Mouse (Mus musculus) brown adipose tissue, adult 24 weeks (tissue): ENCODE results near the gene Armc8. TPM values are rescaled to one million over a fixed set of nuclear protein-coding genes. Genes with fewer than 3 reads are reported as not detected.

Source experiments
- H3K27ac ChIP-seq: fragments of 200-500 bp; replicated peaks from 2 replicates; pipeline ENCODE4 v1.5.1; 2012; ENCODE audit warnings: low read depth, mild to moderate bottlenecking, low read length
- H3K4me1 ChIP-seq: fragments of 200-500 bp; 2 replicates; pipeline ENCODE4 v1.6.1; 2012; ENCODE audit warnings: low read length, mixed read lengths; ENCODE audit not compliant: control insufficient read depth, insufficient read depth, insufficient read length
- H3K4me3 ChIP-seq: fragments of 200-500 bp; 2 replicates; pipeline ENCODE4 v1.5.1; 2012; ENCODE audit warnings: low read depth, mild to moderate bottlenecking, low read length, moderate library complexity; ENCODE audit not compliant: insufficient read depth
- polyA plus RNA-seq: library from polyadenylated mRNA; stranded (reverse); fragments of >200 nt; gene quantifications from 2 replicates; pipeline ENCODE4 v1.2.4, GENCODE M21; 2012; ENCODE audit not compliant: missing spikeins, insufficient read depth, insufficient read length

Gene Armc8
- polyA plus RNA-seq, 1 experiment = 11.8 TPM

DNA sequence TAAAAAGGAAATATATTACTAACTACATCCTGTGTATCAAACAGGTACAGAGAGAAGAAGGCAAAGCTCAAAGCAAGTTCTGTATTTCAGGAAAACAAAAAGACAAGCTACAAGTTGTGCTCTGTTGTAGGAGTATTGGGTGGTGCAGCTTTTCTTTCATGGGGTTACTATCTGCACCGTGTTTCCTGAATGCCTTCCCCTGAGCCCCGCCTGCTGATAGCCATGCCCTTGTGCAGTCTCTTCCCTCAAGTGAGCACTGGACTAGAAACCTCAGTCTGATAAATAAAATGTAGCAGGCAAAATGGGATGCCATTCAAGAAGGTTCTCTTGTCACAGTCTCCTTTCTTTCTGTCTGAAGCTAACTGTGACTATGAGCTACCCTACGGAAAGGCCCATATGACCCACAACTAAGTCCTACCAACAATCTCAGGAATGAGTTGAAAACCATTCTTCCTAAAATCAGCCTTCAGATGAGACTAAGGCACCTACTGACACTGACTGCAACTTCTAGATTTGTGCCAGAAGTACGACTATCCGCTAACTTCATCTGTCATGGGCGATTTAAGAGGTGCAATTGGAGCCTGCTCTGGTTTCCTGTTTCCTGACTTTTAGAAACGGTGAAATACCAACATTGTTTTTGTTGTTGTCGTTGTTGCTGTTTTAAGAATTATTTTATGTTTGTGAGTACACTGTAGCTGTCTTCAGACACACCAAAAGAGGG, 11.0 kb downstream of the Armc8 start:
- Histone ChIP-seq H3K27ac (no peak overlapping the region), H3K4me1 (peaks cover 3% of the 10 kb centered on the region), H3K4me3 (no peak overlapping the region)

- Histone ChIP-seq H3K4me1 (peaks cover 3% of the 10 kb centered on the region), H3K4me3 (no peak overlapping the region), H3K27ac (no peak overlapping the region)
Observed at GRCm38 (mm10) chr9:99555253-99555652, 13.4 kb downstream of the Armc8 start.

GRCm38 (mm10) chr9:99554052-99554451, 14.6 kb downstream of the Armc8 start:
- H3K4me1 ChIP-seq = peaks cover 3% of the 10 kb centered on the region
- H3K27ac ChIP-seq = no peak overlapping the region
- no peak overlapping the region for H3K4me3 ChIP-seq

- Histone ChIP-seq H3K4me3 (no peak overlapping the region), H3K27ac (no peak overlapping the region), H3K4me1 (peaks cover 3% of the 10 kb centered on the region)
Observed at GRCm38 (mm10) chr9:99553049-99553448, 15.7 kb downstream of the Armc8 start.

GRCm38 (mm10) chr9:99552068-99552467, 16.6 kb downstream of the Armc8 start:
- Histone ChIP-seq H3K4me3 (no peak overlapping the region), H3K4me1 (no peaks in the 10 kb centered on the region; the same call in 1 of the 2 replicates), H3K27ac (no peak overlapping the region)

DNA sequence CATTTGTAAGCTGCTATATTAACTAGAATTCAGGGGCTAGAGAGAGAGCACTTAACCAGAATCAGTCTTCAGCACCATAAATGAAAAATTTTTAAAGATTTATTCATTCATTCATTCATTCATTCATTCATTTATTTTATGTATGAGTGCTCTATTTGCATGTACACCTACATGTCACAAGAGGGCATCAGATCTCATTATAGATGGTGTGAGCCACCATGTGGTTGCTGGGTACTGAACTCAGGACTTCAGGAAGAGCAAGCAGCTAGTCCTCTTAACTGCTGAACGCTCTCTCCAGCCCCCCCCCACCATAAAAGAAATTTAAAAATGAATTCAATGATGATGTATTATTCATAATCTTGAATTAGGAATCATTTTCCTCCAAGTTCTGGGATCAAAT, 22.4 kb downstream of the Armc8 start:
- H3K4me3 ChIP-seq = no peak overlapping the region
- no peaks in the 10 kb centered on the region for H3K4me1 ChIP-seq
- H3K27ac ChIP-seq = no peak overlapping the region

GRCm38 (mm10) chr9:99531865-99532264, 36.8 kb downstream of the Armc8 start:
- no peak overlapping the region for H3K27ac ChIP-seq
- H3K4me1 ChIP-seq = no peaks in the 10 kb centered on the region
- no peak overlapping the region for H3K4me3 ChIP-seq

DNA sequence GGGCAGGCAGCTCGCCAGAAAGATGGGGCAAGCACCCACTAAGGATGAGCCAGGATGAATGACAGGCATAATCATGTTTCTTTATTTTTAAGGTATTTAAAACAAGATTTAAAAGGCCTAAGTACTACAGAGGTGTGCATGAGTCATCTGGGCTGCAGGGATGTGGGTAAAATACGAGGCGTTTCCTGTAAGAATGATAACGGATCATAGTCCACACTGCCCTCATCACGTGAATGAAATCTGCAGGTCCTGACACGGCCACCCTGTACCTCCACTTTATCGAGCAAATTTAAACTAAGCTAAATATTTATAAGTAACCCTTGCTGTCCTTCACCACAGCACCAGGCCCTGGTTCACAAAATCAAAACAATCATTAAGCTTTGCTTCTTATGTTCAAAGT, 62.8 kb downstream of the Armc8 start:
- Histone ChIP-seq H3K4me1 (no peaks in the 10 kb centered on the region), H3K27ac (no peak overlapping the region), H3K4me3 (no peak overlapping the region)

DNA sequence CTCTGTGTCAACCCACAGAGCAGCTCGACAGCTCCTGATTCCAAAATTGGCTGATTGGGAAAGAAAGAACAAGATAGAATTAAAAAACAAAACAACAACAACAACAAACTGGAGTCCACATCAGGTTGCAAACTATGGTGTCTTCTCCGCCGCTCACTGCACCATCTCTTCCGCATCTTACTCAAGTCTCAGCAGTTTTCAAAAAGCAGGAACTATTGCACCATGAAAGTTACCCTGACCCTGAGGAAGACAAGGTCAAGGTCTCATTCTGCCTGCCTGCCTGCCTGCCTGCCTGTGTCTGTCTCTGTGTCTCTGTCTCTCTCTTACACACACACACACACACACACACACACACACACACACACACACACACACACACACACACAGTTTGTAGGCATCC, 69.4 kb downstream of the Armc8 start:
- H3K4me1 ChIP-seq = no peaks in the 10 kb centered on the region
- no peak overlapping the region for H3K4me3 ChIP-seq
- no peak overlapping the region for H3K27ac ChIP-seq

- H3K4me1 ChIP-seq = no peaks in the 10 kb centered on the region
- no peak overlapping the region for H3K4me3 ChIP-seq
- H3K27ac ChIP-seq = no peak overlapping the region
Observed at GRCm38 (mm10) chr9:99492634-99493200, 76.0 kb downstream of the Armc8 start.

GRCm38 (mm10) chr9:99491050-99491449, 77.6 kb downstream of the Armc8 start:
- no peak overlapping the region for H3K27ac ChIP-seq
- no peaks in the 10 kb centered on the region for H3K4me1 ChIP-seq
- H3K4me3 ChIP-seq = no peak overlapping the region

GRCm38 (mm10) chr9:99487841-99488240, 80.9 kb downstream of the Armc8 start:
- no peaks in the 10 kb centered on the region for H3K4me1 ChIP-seq
- no peak overlapping the region for H3K4me3 ChIP-seq
- H3K27ac ChIP-seq = no peak overlapping the region

DNA sequence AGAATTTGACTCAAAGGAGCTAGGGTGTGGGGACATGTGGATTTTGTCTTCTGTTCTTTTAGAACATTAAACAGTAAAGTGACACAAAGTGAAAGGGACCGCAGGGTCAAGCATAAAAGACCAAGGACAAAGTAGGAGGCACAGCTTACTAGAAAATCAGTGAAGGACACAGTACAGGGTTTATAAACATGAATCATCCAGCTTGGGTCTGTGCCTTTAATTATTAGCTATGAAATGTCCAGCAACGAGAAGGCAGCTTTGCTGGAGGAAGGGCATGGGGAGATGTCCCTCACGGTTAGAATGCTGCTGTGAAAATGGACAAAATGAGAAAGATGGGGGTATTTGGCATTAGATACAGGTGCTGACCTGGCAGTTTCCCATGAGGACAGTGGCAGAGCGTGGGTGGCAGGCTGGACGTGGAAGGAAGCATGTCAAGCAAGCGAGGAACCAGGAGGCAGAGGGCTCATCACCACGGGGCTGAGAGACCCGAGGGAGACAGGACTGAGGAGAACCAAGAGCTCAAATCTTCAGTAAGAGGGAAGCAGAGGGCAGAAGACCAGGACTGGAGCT, 81.5 kb downstream of the Armc8 start:
- H3K4me3 ChIP-seq = no peak overlapping the region
- H3K27ac ChIP-seq = no peak overlapping the region
- H3K4me1 ChIP-seq = no peaks in the 10 kb centered on the region

- no peaks in the 10 kb centered on the region for H3K4me1 ChIP-seq
- H3K4me3 ChIP-seq = no peak overlapping the region
- H3K27ac ChIP-seq = no peak overlapping the region
Observed at GRCm38 (mm10) chr9:99485144-99485543, 83.6 kb downstream of the Armc8 start.

GRCm38 (mm10) chr9:99484632-99485031, 84.1 kb downstream of the Armc8 start:
- no peak overlapping the region for H3K27ac ChIP-seq
- H3K4me3 ChIP-seq = no peak overlapping the region

GRCm38 (mm10) chr9:99483191-99483590, 85.5 kb downstream of the Armc8 start:
- Histone ChIP-seq H3K4me3 (no peak overlapping the region), H3K27ac (no peak overlapping the region)

More at GRCm38 (mm10) chr9:99484632-99485031, 84.1 kb downstream of the Armc8 start:
- no peaks in the 10 kb centered on the region for H3K4me1 ChIP-seq

More at GRCm38 (mm10) chr9:99483191-99483590, 85.5 kb downstream of the Armc8 start:
- H3K4me1 ChIP-seq = no peaks in the 10 kb centered on the region
